Mouse (Mus musculus) neural tube, embryonic 15.5 days (tissue): ENCODE data around the gene Hoxc9. TPM values are rescaled to one million over a fixed set of nuclear protein-coding genes. Genes with fewer than 3 reads are reported as not detected.

Experiments used
- ATAC-seq: fragments of 200-750 bp; cut with Nextera tagmentation; 2 replicates; pipeline ENCODE4 v1.8.0; 2017; ENCODE audit warnings: mild to moderate bottlenecking, moderate TSS enrichment, moderate library complexity; ENCODE audit not compliant: low FRiP score
- H3K27ac ChIP-seq: fragments of 300-500 bp; sonication (generic); replicated peaks from 2 replicates; pipeline ENCODE4 v1.5.1; 2015; ENCODE audit warnings: mild to moderate bottlenecking, inconsistent platforms
- H3K27me3 ChIP-seq: fragments of 300-500 bp; sonication (generic); replicated peaks from 2 replicates; pipeline ENCODE4 v1.6.1; 2015; ENCODE audit warnings: inconsistent platforms
- H3K36me3 ChIP-seq: fragments of 300-500 bp; sonication (generic); 2 replicates; pipeline ENCODE4 v1.6.1; 2015; ENCODE audit warnings: inconsistent platforms
- H3K4me1 ChIP-seq: fragments of 300-500 bp; sonication (generic); 2 replicates; pipeline ENCODE4 v1.6.1; 2015; ENCODE audit warnings: inconsistent platforms
- H3K4me2 ChIP-seq: fragments of 300-500 bp; sonication (generic); 2 replicates; pipeline ENCODE4 v1.6.1; 2015; ENCODE audit warnings: inconsistent platforms, mild to moderate bottlenecking, moderate library complexity
- H3K4me3 ChIP-seq: fragments of 300-500 bp; sonication (generic); replicated peaks from 2 replicates; pipeline ENCODE4 v1.5.1; 2015; ENCODE audit warnings: mild to moderate bottlenecking, inconsistent platforms
- H3K9ac ChIP-seq: fragments of 300-500 bp; sonication (generic); replicated peaks from 2 replicates; pipeline ENCODE4 v1.6.1; 2015; ENCODE audit warnings: mild to moderate bottlenecking, inconsistent platforms
- H3K9me3 ChIP-seq: fragments of 300-500 bp; sonication (generic); replicated peaks from 2 replicates; pipeline ENCODE4 v1.6.1; 2016; ENCODE audit warnings: inconsistent platforms
- WGBS: fragments of 180-500 bp; shearing (Covaris S2); methylation state at CpG from one replicate; pipeline ENCODE4 v1.1.7; 2015; ENCODE audit warnings: mixed read lengths; 5-methylcytosine and 5-hydroxymethylcytosine counted together
- polyA plus RNA-seq: library from polyadenylated mRNA; unstranded; fragments of >200 nt; fragmentation: Nextera tagmentation; extraction: Ambion mirVana; gene quantifications from 2 replicates; pipeline ENCODE4 v1.2.1, GENCODE M21; 2015

Hoxc9 gene
- polyA plus RNA-seq, 1 experiment from 2014 or later: 30.9 TPM

DNA sequence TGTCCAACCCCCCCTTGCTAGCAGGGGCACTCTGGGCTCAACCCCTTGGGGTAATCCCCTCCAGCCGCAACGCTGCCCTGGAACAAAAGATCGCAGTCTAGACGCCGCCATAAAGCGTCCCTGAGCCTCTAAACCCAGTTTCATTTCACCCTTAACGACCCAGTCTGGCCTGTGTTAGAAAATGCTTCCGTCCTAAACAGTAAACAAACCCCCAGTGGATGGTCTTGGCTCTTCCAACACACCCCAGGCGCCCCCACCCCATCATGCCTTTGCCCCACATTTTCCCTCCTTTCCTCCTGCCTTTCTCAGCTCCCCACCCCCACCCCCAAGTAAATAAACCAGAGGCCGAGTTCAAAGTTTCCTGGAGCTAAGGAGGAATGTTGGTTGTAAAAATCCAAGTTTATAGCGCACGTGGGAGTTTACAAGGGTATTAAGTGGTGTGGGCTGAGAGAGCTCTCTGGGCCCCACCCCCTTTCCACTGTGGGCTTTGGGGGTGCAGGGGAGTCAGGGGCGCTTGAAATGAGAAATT is 16.5 kb upstream of the Hoxc9 start:
- H3K4me1 ChIP-seq: peaks cover 27% of the 10 kb centered on the region
- H3K27me3 ChIP-seq: peaks cover 63% of the 10 kb centered on the region
- peak overlapping the region; percentile 65 for H3K27ac ChIP-seq
- peak overlapping the region; percentile 43 for H3K4me2 ChIP-seq
- H3K9me3 ChIP-seq: no peaks in the 10 kb centered on the region
- H3K4me3 ChIP-seq: peak overlapping the region; percentile 10
- no peaks in the 10 kb centered on the region for H3K36me3 ChIP-seq
- WGBS: 2% methylated on average over 13 of the region's 13 CpGs
- no peak for ATAC-seq
- 0 out of 2 replicates have a peak overlapping the region, but pooled peaks have one; percentile 5 for H3K9ac ChIP-seq

GRCm38 (mm10) chr15:102961728-102962127 is 14.5 kb upstream of the Hoxc9 start:
- Histone ChIP-seq H3K9me3 (no peaks in the 10 kb centered on the region), H3K27ac (peak overlapping the region; percentile 48), H3K36me3 (no peaks in the 10 kb centered on the region), H3K4me1 (peaks cover 28% of the 10 kb centered on the region), H3K9ac (no peak overlapping the region), H3K4me3 (no peak overlapping the region), H3K4me2 (peak overlapping the region; percentile 31), H3K27me3 (peaks cover 70% of the 10 kb centered on the region)
- ATAC-seq: no peak
- WGBS: 8% methylated on average over 6 of the region's 6 CpGs

DNA sequence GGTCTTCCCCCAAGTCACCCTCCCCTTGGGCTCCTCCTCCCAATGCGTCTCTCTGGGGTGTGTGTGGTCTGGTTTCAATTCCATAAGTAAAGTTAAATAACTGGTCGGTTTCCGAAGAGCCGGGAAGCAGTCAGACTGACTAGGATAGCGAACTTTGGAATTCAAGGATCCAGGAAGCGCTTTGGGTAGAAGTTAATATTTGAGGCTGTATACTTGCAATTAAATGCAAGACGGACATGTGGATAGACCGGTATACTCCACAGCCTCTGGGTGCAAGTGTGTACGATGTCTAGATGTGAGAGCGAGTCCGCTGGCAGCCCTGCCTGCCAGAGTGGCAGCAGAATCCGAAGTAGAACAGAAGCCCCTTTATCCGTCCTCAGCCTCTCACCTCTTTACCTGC is 13.7 kb upstream of the Hoxc9 start:
- Histone ChIP-seq H3K27ac (peak overlapping the region; percentile 67; the same call in 1 of the 2 replicates), H3K9me3 (no peaks in the 10 kb centered on the region), H3K4me3 (peak overlapping the region; percentile 14), H3K36me3 (no peaks in the 10 kb centered on the region), H3K9ac (0 out of 2 replicates have a peak overlapping the region, but pooled peaks have one; percentile 2), H3K4me2 (peak overlapping the region; percentile 70), H3K4me1 (peaks cover 31% of the 10 kb centered on the region), H3K27me3 (peaks cover 64% of the 10 kb centered on the region)
- ATAC-seq: no peak
- 7% methylated on average over 13 of the region's 13 CpGs for WGBS

GRCm38 (mm10) chr15:102963259-102963658 is 13.0 kb upstream of the Hoxc9 start:
- Histone ChIP-seq H3K4me1 (peaks cover 31% of the 10 kb centered on the region), H3K9me3 (no peaks in the 10 kb centered on the region), H3K27me3 (peaks cover 61% of the 10 kb centered on the region), H3K36me3 (no peaks in the 10 kb centered on the region), H3K9ac (0 out of 2 replicates have a peak overlapping the region, but pooled peaks have one; percentile 14), H3K4me3 (peak overlapping the region; percentile 14), H3K4me2 (peak overlapping the region; percentile 70), H3K27ac (peak overlapping the region; percentile 67)
- no peak for ATAC-seq
- 9% methylated on average over 8 of the region's 8 CpGs for WGBS

DNA sequence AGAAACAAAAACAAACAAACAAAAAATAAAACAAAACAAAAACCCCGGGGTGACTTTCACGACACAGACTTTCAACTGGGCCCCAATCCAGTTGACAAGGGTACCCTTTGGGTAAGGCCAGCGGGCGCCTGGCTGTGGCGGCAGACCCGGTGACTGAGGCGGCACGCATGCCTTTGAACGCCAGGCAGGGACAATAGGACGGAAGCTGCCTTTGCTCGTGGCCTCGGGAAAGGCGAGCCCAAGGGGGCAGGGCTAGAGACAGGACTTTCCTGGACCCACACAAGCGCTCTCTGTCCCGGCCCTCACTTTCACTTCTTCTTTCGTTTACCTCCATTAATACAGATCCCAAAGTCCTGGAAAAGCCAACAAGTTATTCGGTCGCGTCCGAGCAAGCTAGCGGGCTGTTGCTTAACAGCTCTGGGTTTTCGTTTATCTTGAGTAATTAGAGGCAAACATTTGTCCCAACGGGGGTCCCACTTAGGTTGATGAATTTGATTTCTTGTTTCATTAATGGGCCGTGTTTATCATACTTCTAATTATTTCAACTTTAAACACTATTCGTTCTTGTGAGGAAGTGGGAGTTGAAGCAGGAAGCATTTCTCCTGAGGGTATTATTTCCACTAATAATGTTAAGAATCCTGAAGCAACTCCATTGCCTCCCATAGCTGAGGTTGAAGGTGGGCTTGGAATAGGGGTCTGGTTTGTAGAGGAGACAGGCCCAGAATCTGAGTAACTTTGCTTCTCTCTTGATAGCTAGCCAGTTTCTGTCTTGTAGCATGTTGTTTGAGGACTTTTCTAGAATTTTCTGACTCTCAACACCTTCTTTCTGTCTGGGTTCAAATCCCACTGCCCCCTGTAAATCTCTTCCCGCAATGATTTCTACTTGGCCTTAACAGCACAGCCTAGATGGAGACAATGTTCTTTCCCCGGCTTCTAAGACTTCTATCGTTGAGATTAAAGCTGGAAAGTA is 12.3 kb upstream of the Hoxc9 start:
- 3% methylated on average over 28 of the region's 28 CpGs for WGBS
- peak overlapping the region; percentile 49 for H3K4me3 ChIP-seq

DNA sequence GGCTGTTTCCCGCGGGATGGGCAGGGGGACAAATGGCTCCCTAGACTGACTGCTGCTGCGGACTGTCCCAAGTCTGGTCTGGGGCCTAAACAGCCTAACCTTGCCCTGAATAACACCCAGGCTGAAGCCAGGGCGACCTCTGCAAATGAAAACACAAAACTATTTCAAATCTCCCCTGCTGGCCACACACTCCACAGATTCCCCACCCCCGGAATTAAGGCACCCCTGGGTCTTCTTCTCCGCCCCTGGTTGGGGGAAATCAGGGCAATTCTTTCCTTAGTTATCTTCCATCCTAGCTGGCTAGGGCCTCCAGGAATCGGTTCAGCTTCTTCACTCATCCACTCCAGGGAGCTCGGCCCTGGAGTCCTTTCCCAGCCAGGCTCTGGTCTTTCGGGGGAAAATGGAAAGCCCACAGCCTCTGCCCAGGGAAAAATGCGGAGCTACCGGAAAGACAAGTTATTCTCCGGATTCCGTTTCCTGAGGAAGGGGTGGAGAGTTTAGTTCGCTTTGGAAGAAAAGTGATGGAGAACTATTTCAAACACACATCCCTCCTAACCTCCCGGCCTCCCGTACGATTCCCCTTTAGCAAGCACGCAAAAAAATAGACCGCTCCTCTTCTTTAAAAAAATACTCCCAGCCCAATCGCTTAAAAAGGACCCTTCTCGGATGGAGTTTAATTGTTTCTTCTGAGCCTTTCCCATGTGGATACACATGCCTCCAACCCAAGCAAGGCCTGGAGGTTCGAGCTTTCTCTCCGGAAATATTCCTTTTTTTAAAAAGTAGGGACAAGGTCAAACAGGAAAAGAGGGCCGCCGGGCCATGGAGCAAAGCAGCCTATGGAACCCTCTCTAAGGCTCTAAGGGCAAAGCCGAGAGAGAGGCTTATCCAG is 11.0 kb upstream of the Hoxc9 start:
- Histone ChIP-seq H3K9me3 (no peaks in the 10 kb centered on the region), H3K4me1 (peaks cover 35% of the 10 kb centered on the region), H3K27me3 (peaks cover 55% of the 10 kb centered on the region), H3K9ac (peak overlapping the region; percentile 26), H3K4me2 (peak overlapping the region; percentile 70), H3K27ac (peak overlapping the region; percentile 67), H3K36me3 (no peaks in the 10 kb centered on the region), H3K4me3 (peak overlapping the region; percentile 49)
- ATAC-seq: no peak
- 12% methylated on average over 26 of the region's 26 CpGs for WGBS

More for the DNA sequence above, 12.3 kb upstream of the Hoxc9 start:
- H3K9me3 ChIP-seq: no peaks in the 10 kb centered on the region
- peak overlapping the region; percentile 70 for H3K4me2 ChIP-seq
- H3K27me3 ChIP-seq: peaks cover 59% of the 10 kb centered on the region
- H3K36me3 ChIP-seq: no peaks in the 10 kb centered on the region
- H3K27ac ChIP-seq: peak overlapping the region; percentile 67
- ATAC-seq: no peak
- 0 out of 2 replicates have a peak overlapping the region, but pooled peaks have one; percentile 14 for H3K9ac ChIP-seq
- peaks cover 33% of the 10 kb centered on the region for H3K4me1 ChIP-seq

DNA sequence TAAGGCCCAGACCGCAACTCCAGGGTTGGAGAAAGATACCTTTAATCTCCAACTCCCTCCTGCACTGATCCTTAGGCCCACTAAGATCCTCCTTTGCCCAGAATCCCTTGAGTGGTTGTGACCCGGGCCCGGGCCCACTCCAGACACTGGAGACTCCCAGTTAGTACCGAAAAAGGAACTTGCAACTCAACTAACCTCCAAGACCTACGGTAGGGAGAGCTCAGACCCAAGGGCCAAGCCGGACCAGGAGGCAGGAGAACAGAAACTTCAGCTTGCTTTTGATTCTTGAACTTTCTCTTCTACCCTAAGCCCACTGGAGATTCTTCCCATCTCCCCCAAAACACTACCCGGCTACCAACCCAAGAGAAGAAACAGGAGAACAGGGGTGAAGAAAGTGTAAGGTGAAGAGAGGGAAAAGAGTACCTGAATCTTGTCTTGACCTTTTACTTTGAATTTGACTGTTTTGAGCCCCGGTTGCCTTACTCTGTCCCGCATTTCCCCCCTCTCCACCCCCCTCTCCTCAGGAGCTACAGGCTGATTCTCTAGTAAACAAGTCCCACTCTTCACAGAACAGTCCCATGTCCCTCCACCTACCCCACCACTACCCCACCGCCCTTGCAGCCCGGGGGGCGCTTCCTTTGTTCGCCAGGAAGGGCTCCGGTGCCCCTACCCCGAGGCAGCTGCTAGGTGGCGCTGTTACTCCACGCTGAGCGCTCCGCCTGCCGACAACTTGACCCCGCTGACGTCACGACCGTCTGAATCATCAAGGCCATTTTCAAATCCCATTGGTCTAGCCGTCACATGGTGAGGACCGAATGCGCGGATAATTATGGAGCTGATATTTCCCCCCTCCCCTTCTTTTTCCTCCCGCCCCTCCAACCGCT is 10.1 kb upstream of the Hoxc9 start:
- Histone ChIP-seq H3K4me2 (peak overlapping the region; percentile 70), H3K36me3 (no peaks in the 10 kb centered on the region), H3K4me1 (peaks cover 37% of the 10 kb centered on the region), H3K4me3 (peak overlapping the region; percentile 49), H3K9ac (peak overlapping the region; percentile 68), H3K9me3 (no peaks in the 10 kb centered on the region), H3K27me3 (peaks cover 52% of the 10 kb centered on the region), H3K27ac (peak overlapping the region; percentile 85)
- 3% methylated on average over 28 of the region's 30 CpGs for WGBS
- peak; percentile 89 for ATAC-seq

GRCm38 (mm10) chr15:102966776-102967311 is 9.4 kb upstream of the Hoxc9 start, which contains the start of gene Hoxc10:
TSS of gene Hoxc10 (plus strand) at chr15:102966796.
- Histone ChIP-seq H3K4me1 (peaks cover 37% of the 10 kb centered on the region), H3K9me3 (no peaks in the 10 kb centered on the region), H3K9ac (peak within 1 kb of the TSS; percentile 68), H3K36me3 (no peaks in the 10 kb centered on the region), H3K4me2 (peak within 1 kb of the TSS; percentile 70), H3K4me3 (peak within 1 kb of the TSS; percentile 49), H3K27me3 (peaks cover 45% of the 10 kb centered on the region), H3K27ac (peak within 1 kb of the TSS; percentile 85)
- ATAC-seq: peak; percentile 63
- 1% methylated on average over 27 of the region's 27 CpGs for WGBS

DNA sequence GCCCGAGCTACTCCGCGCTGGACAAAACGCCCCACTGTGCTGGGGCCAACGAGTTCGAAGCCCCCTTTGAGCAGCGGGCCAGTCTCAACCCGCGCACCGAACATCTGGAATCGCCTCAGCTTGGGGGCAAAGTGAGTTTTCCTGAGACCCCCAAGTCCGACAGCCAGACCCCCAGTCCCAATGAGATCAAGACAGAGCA is 9.0 kb upstream of the Hoxc9 start, which contains the start of gene Hoxc5:
TSS of gene Hoxc5 (plus strand) at position 132 of the 199 bp plus-strand sequence.
- Histone ChIP-seq H3K27me3 (peaks cover 45% of the 10 kb centered on the region), H3K4me2 (peak within 1 kb of the TSS; percentile 70), H3K4me1 (peaks cover 37% of the 10 kb centered on the region), H3K36me3 (no peaks in the 10 kb centered on the region), H3K9me3 (no peaks in the 10 kb centered on the region), H3K27ac (peak within 1 kb of the TSS; percentile 85), H3K9ac (peak within 1 kb of the TSS; percentile 68), H3K4me3 (peak within 1 kb of the TSS; percentile 49)
- no peak for ATAC-seq
- 2% methylated on average over 12 of the region's 12 CpGs for WGBS

DNA sequence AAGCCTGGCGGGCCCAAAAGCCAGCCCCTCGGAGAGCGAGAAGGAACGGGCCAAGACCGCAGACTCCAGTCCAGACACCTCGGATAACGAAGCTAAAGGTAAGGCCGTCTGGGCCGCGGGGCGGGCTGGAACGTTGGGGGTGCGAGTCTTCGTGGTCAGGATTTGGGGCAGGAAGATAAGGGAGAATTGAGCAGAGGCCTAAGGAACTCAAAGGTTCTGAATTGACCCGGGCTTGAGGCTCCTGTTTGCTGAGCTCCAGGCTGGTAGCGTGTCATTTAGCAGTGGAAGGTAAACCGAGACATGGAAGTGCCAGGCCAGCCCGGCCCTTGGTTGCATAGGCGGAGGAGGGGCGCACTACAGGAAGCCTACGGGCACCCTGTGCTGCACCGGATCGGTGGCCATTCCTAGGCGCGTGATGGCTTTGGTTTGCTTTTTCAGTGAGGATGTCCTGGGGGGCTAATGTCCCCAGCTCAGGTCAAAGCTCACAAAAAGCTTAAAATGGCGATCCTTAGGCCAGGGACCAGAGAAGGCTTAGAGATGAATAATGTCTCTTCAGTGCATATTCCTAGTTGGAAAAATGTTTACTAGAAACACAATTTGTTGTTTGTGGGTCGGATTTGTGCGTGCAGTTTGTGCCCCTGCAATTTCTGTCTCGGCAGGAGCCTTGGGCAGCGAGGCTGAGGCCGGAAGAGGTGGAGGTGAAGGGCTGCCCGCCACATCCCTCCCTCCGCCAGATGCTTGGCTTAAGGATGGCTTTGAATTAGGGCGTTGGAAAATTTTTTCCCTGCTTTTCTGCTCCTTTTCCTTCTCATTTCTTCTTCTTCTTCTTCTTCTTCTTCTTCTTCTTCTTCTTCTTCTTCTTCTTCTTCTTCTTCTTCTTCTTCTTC is 8.5 kb upstream of the Hoxc9 start:
- Histone ChIP-seq H3K4me2 (peak overlapping the region; percentile 70), H3K4me1 (peaks cover 37% of the 10 kb centered on the region), H3K36me3 (no peaks in the 10 kb centered on the region), H3K9me3 (no peaks in the 10 kb centered on the region), H3K4me3 (peak overlapping the region; percentile 49), H3K27me3 (peaks cover 39% of the 10 kb centered on the region), H3K9ac (peak overlapping the region; percentile 68), H3K27ac (peak overlapping the region; percentile 85)
- WGBS: 3% methylated on average over 34 of the region's 34 CpGs
- no peak for ATAC-seq
